Mouse (Mus musculus) forebrain, embryonic 13.5 days (tissue): ENCODE measurements at regions not wholly inside any gene's neighbourhood (a gene's known extent, or its start where the extent isn't known, plus 50 kb on each side); places are given as distances from the start of the nearest gene placed in this dataset.

ENCODE experiments used
- ATAC-seq: fragments of 200-750 bp; cut with Nextera tagmentation; 2 replicates; pipeline ENCODE4 v1.8.0; 2017
- H3K27ac ChIP-seq: fragments of 300-500 bp; sonication (generic); 2 replicates; pipeline ENCODE4 v1.5.1; 2015; ENCODE audit warnings: inconsistent platforms, mild to moderate bottlenecking, moderate library complexity
- H3K27me3 ChIP-seq: fragments of 300-500 bp; sonication (generic); 2 replicates; pipeline ENCODE4 v1.6.1; 2015; ENCODE audit warnings: mild to moderate bottlenecking, inconsistent platforms
- H3K36me3 ChIP-seq: fragments of 300-500 bp; sonication (generic); 2 replicates; pipeline ENCODE4 v1.6.1; 2015; ENCODE audit warnings: mild to moderate bottlenecking, inconsistent platforms; ENCODE audit not compliant: poor library complexity, severe bottlenecking
- H3K4me1 ChIP-seq: fragments of 300-500 bp; sonication (generic); 2 replicates; pipeline ENCODE4 v1.6.1; 2015; ENCODE audit warnings: inconsistent platforms
- H3K4me2 ChIP-seq: fragments of 300-500 bp; sonication (generic); 2 replicates; pipeline ENCODE4 v1.6.1; 2015; ENCODE audit warnings: inconsistent platforms, mild to moderate bottlenecking, moderate library complexity
- H3K4me3 ChIP-seq: fragments of 300-500 bp; sonication (generic); 2 replicates; pipeline ENCODE4 v1.5.1; 2015; ENCODE audit warnings: mild to moderate bottlenecking, inconsistent platforms
- H3K9ac ChIP-seq: fragments of 300-500 bp; sonication (generic); 2 replicates; pipeline ENCODE4 v1.6.1; 2015; ENCODE audit warnings: mild to moderate bottlenecking, inconsistent platforms
- H3K9me3 ChIP-seq: fragments of 300-500 bp; sonication (generic); replicated peaks from 2 replicates; pipeline ENCODE4 v1.6.1; 2016; ENCODE audit warnings: inconsistent platforms
- WGBS: fragments of 180-500 bp; shearing (Covaris S2); methylation state at CpG from one replicate; pipeline ENCODE4 v1.1.7; 2015; 5-methylcytosine and 5-hydroxymethylcytosine counted together

- Histone ChIP-seq H3K4me1 (peaks cover 11% of the 10 kb centered on the region), H3K9ac (no peak overlapping the region), H3K4me2 (no peak overlapping the region), H3K4me3 (no peak overlapping the region), H3K9me3 (no peaks in the 10 kb centered on the region), H3K36me3 (no peaks in the 10 kb centered on the region), H3K27ac (no peak overlapping the region), H3K27me3 (0 out of 2 replicates have a peak, but pooled peaks cover 3% of the 10 kb centered on the region)
- ATAC-seq: no peak
- 84% methylated on average over 6 of the region's 6 CpGs for WGBS
Measured at GRCm38 (mm10) chr3:54993761-54994160, 61.5 kb downstream of the Ccna1 start.

DNA sequence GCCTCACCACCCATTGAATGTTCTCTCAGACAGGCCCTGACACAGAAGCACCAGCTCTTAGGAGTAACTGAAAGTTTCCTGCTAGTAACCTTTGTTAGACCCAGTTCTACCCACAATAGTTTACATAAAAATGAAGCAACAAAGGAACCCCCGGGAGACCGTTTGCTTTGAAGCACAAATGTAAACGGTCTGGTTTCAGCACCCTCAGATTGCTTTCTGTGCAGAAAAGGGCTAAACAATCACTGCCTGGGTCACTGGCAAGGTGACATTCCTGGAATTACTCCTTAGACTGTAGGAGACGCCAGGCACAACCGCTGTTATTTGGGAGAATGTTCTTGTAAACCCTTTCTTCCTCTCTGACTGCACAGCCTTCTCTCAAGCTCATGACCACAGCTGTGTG is 65.2 kb downstream of the Ccna1 start:
- Histone ChIP-seq H3K9me3 (no peaks in the 10 kb centered on the region), H3K4me2 (no peak overlapping the region), H3K27me3 (0 out of 2 replicates have a peak, but pooled peaks cover 3% of the 10 kb centered on the region), H3K9ac (no peak overlapping the region), H3K27ac (no peak overlapping the region), H3K4me3 (no peak overlapping the region), H3K36me3 (no peaks in the 10 kb centered on the region), H3K4me1 (peaks cover 11% of the 10 kb centered on the region)
- 24% methylated on average over 5 of the region's 5 CpGs for WGBS
- no peak for ATAC-seq

DNA sequence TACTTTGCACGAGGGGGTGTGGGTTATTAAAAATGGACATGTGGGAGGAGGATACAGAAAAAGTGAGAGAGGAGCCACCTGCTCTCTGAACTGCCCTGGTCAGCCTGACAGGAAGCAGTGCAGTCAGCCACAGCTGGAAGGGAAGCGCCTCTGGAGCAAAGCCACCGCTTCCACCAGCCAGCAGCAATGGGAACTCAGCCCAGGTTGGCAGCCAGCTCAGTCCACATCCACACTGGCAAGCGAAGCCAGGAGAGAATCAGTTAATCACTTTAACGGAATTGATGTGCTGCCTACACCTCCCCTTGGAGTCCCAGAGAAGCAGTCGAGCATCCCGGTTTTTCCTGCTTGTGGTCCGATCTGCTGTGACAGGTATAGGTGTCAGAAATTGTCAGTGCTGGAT is 65.9 kb downstream of the Ccna1 start:
- H3K27ac ChIP-seq: no peak overlapping the region
- ATAC-seq: peak; percentile 24; the same call in 1 of the 2 replicates
- 56% methylated on average over 8 of the region's 8 CpGs for WGBS
- H3K36me3 ChIP-seq: no peaks in the 10 kb centered on the region
- 0 out of 2 replicates have a peak, but pooled peaks cover 3% of the 10 kb centered on the region for H3K27me3 ChIP-seq
- no peak overlapping the region for H3K4me2 ChIP-seq
- H3K9me3 ChIP-seq: no peaks in the 10 kb centered on the region
- H3K9ac ChIP-seq: no peak overlapping the region
- peaks cover 12% of the 10 kb centered on the region for H3K4me1 ChIP-seq
- no peak overlapping the region for H3K4me3 ChIP-seq

GRCm38 (mm10) chr3:54981488-54981887 is 65.8 kb upstream of the Sertm1 start:
- Histone ChIP-seq H3K9me3 (no peaks in the 10 kb centered on the region), H3K4me2 (no peak overlapping the region), H3K4me1 (peaks cover 6% of the 10 kb centered on the region), H3K36me3 (no peaks in the 10 kb centered on the region), H3K4me3 (no peak overlapping the region), H3K27me3 (no peaks in the 10 kb centered on the region), H3K27ac (no peak overlapping the region), H3K9ac (no peak overlapping the region)
- WGBS: 36% methylated on average over 2 of the region's 2 CpGs
- no peak for ATAC-seq

DNA sequence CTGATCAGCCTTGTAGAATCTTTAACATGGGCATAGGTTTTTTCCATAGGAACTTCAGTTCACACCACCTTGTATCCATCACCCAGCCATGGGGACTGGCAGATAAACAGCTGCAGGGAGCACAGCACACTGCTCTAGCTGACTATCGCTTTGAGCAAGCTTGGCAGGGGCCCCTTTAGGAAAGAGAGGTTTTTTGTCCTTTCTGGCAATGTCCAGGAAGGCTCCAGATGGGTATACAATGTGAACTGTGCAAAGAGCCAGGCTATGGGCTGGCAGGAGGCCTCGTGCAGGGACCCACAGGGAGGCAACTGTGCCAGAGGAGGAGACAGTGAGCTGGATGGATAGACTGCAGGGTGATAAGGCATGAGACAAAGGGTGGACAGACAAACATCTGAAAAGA is 64.6 kb upstream of the Sertm1 start:
- Histone ChIP-seq H3K9ac (no peak overlapping the region), H3K4me3 (no peak overlapping the region), H3K27ac (no peak overlapping the region), H3K4me2 (no peak overlapping the region), H3K4me1 (peaks cover 6% of the 10 kb centered on the region), H3K36me3 (no peaks in the 10 kb centered on the region), H3K9me3 (no peaks in the 10 kb centered on the region), H3K27me3 (no peaks in the 10 kb centered on the region)
- peak; percentile 79 for ATAC-seq
- WGBS: 33% methylated on average over 2 of the region's 2 CpGs

- Histone ChIP-seq H3K36me3 (no peaks in the 10 kb centered on the region), H3K4me2 (peak overlapping the region; percentile 11)
Measured at GRCm38 (mm10) chr3:54965512-54965911, 49.8 kb upstream of the Sertm1 start.

More at GRCm38 (mm10) chr3:54965512-54965911, 49.8 kb upstream of the Sertm1 start:
- peak overlapping the region; percentile 22; the same call in 1 of the 2 replicates for H3K27ac ChIP-seq
- H3K27me3 ChIP-seq: no peaks in the 10 kb centered on the region
- H3K4me1 ChIP-seq: peaks cover 27% of the 10 kb centered on the region; the same call in 1 of the 2 replicates
- H3K4me3 ChIP-seq: no peak overlapping the region
- H3K9me3 ChIP-seq: no peaks in the 10 kb centered on the region
- H3K9ac ChIP-seq: no peak overlapping the region
- 20% methylated on average over 6 of the region's 6 CpGs for WGBS
- ATAC-seq: peak; percentile 74
